Comparison of ENCODE assay signal across 29 mouse cellular contexts in genomic region chr8:12012769-12013168, GRCm38 (mm10).
"Had no signal": no experiment of that assay in that cellular context is flagged by ENCODE, and none has a peak within 500 bp of the region (broad histone marks: within the 10 kb centered on the region; RNA-seq: fewer than 3 reads in every experiment).

No protein-coding gene starts in this region.

- H3K4me3 ChIP-seq: heart, adult 2 months; heart, embryonic 13.5 days; heart, embryonic 15.5 days; hindbrain, embryonic 13.5 days; hindbrain, embryonic 15.5 days; kidney, embryonic 15.5 days; left cerebral cortex, adult 2 months; limb, embryonic 10.5 days; limb, embryonic 12.5 days; liver, embryonic 13.5 days; liver, embryonic 15.5 days had no signal

- DNase-seq: gastrocnemius, postnatal 14 days; gastrocnemius, postnatal 36 days; heart, adult 11 months; heart, adult 2 months; heart, postnatal 14 days; heart, postnatal 36 days; kidney, adult 11 months; kidney, adult 2 months; kidney, adult 9 months; kidney, postnatal 14 days; kidney, postnatal 36 days; layer of hippocampus, adult 9-11 months; liver; liver, embryonic 13.5 days; liver, postnatal 0 days had no signal

- H3K27me3 ChIP-seq: heart, embryonic 13.5 days; heart, embryonic 15.5 days; liver, embryonic 13.5 days; liver, embryonic 15.5 days had no signal

- H3K4me2 ChIP-seq: heart, embryonic 11.5 days; heart, embryonic 13.5 days; heart, embryonic 15.5 days; hindbrain, embryonic 13.5 days; hindbrain, embryonic 15.5 days; kidney, embryonic 15.5 days; limb, embryonic 12.5 days; liver, embryonic 11.5 days; liver, embryonic 13.5 days; liver, embryonic 15.5 days had no signal

- H3K27ac ChIP-seq: heart, adult 2 months; heart, embryonic 13.5 days; heart, embryonic 15.5 days; hindbrain, embryonic 13.5 days; hindbrain, embryonic 15.5 days; hindbrain, postnatal 0 days; kidney, embryonic 15.5 days; kidney, postnatal 0 days; left cerebral cortex, adult 2 months; limb, embryonic 10.5 days; limb, embryonic 12.5 days; liver, embryonic 13.5 days; liver, embryonic 15.5 days had no signal

- H3K36me3 ChIP-seq: heart, embryonic 13.5 days; heart, embryonic 15.5 days; hindbrain, embryonic 13.5 days; hindbrain, embryonic 15.5 days; kidney, embryonic 15.5 days; limb, embryonic 10.5 days; limb, embryonic 12.5 days; liver, embryonic 13.5 days; liver, embryonic 15.5 days had no signal

- ATAC-seq: hindbrain, postnatal 0 days; intestine, embryonic 16.5 days; liver, postnatal 0 days had no signal

- H3K4me1 ChIP-seq: hindbrain, embryonic 15.5 days; kidney, embryonic 15.5 days; limb, embryonic 12.5 days; liver, embryonic 13.5 days; liver, embryonic 15.5 days had no signal

- H3K9ac ChIP-seq: heart, embryonic 13.5 days; heart, embryonic 15.5 days; hindbrain, embryonic 13.5 days; hindbrain, embryonic 15.5 days; kidney, embryonic 15.5 days; limb, embryonic 12.5 days; liver, embryonic 13.5 days; liver, embryonic 15.5 days; liver, postnatal 0 days had no signal

- H3K9me3 ChIP-seq: heart, embryonic 13.5 days; heart, embryonic 15.5 days; hindbrain, embryonic 13.5 days; hindbrain, embryonic 15.5 days; kidney, embryonic 15.5 days; limb, embryonic 10.5 days; limb, embryonic 12.5 days; liver, embryonic 13.5 days; liver, embryonic 15.5 days had no signal
